Mouse (Mus musculus): ENCODE results near the gene Bmp10. TPM values are rescaled to one million over a fixed set of nuclear protein-coding genes. Genes with fewer than 3 reads are reported as not detected.

Bmp10 gene
- polyA plus RNA-seq, 1 experiment: not detected

DNA sequence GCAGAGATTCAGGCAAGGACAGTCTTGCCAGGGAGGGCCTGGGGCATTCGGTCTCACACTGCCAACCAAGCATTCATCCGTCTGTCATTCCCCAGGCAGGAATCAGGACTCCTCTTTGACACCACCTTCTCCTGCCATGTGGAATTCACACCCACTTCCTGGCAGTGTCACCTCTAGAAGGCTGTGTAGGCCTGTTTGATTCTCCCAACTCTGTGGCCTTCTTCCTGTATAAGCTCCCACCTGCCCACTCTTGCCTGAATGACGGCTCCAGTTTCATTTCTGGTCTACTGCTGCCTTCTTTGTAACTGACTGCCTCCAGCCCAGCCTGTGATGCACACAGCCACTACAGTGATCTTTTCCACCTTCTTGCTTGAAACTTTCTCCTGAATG is 55.1 kb downstream of the Bmp10 start:
- TF ChIP-seq CTCF (IDR thresholded peaks at IDR 0.05; ENCODE audit: borderline replicate concordance, extremely low read depth, insufficient read depth, insufficient read length) (no peak), POLR2A (IDR thresholded peaks at IDR 0.05; ENCODE audit: borderline replicate concordance, extremely low read depth, insufficient read depth, insufficient read length, poor library complexity, severe bottlenecking) (no peak)
- DNase-seq (ENCODE audit: low read depth): no peak

DNA sequence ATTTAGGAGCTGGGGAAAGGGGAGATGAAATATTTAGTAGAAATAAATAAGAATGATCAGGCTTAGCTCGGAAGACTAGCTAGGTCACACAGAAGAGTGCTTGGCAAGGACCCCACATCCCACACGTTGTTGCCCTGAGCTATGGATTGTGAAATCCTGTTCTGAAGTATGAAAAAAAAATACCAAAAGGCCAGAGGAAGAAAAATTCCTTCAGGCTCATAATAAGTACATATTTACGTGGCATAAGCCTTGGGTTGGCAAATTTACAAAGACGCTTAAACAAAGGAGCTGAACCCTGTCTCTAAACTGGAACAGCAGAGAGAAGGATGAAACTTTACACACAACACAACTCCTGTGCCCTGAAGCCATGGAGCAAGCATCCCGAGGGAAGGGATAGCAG is 56.0 kb downstream of the Bmp10 start:
- TF ChIP-seq POLR2A (IDR thresholded peaks at IDR 0.05; ENCODE audit: borderline replicate concordance, extremely low read depth, insufficient read depth, insufficient read length, poor library complexity, severe bottlenecking) (no peak), CTCF (IDR thresholded peaks at IDR 0.05; ENCODE audit: borderline replicate concordance, extremely low read depth, insufficient read depth, insufficient read length) (no peak)
- DNase-seq (ENCODE audit: low read depth): no peak

Other genes with a start within 250 kb of the Bmp10 start
- 6.0 and 10.0 TPM in 2 replicates for gene Antxr1, start 93.2 kb upstream of the Bmp10 start, polyA plus RNA-seq (2012; rRNA removed)
- gene Gkn1, start 78.1 kb upstream of the Bmp10 start, polyA plus RNA-seq (2012; rRNA removed): 0.05 and 0.12 TPM in 2 replicates
- 0.09 TPM in 1 of 2 replicates, not detected in the other for gene Gkn2, start 55.6 kb upstream of the Bmp10 start, polyA plus RNA-seq (2012; rRNA removed)
- gene Gkn3, start 40.1 kb upstream of the Bmp10 start, polyA plus RNA-seq (2012; rRNA removed): 0.16 and 0.40 TPM in 2 replicates
- gene Arhgap25, start 104.3 kb downstream of the Bmp10 start, polyA plus RNA-seq (2012; rRNA removed): 0.85 and 1.4 TPM in 2 replicates
- gene Prokr1, start 161.7 kb downstream of the Bmp10 start, polyA plus RNA-seq (2012; rRNA removed): 2.4 TPM in 2 replicates
- 6.4 and 7.2 TPM in 2 replicates for gene Aplf, start 243.2 kb downstream of the Bmp10 start, polyA plus RNA-seq (2012; rRNA removed)